Mouse (Mus musculus) heart, adult 2 months (tissue): ENCODE results near the gene Fbxo44.

ENCODE experiments used
- CTCF ChIP-seq: fragments of 200-600 bp; IDR thresholded peaks from 2 replicates; pipeline ENCODE4 v1.8.1; 2022; ENCODE audit warnings: antibody characterized with exemption, mild to moderate bottlenecking, moderate library complexity
- EP300 ChIP-seq: fragments of 200-500 bp; IDR thresholded peaks from 2 replicates; pipeline ENCODE4 v1.6.1; 2011; ENCODE audit warnings: low read depth, low read length, control low read depth; ENCODE audit not compliant: insufficient read depth
- POLR2A ChIP-seq: fragments of 200-500 bp; IDR thresholded peaks from 2 replicates; pipeline ENCODE4 v1.6.1; 2011; ENCODE audit warnings: mild to moderate bottlenecking, low read depth, low read length, control low read depth; ENCODE audit not compliant: insufficient read depth

DNA sequence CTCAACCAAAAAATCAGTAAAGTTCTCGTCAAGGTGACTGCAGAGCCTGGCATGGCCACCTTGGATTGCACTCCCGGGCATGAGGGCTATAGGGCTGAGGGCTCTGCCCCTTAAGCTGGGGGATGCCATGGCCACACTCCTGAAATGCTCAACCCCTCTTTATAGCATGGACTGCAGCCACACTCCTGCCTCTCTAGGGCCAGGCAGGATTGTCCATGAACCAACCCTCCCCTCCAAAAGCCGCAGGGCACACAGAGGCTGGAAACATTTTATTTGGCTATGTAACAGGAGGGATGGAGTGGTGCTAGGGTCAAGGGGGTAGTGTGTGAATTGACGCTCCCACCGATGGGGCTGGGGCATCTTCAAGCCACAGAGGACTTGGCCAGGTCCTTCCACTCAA, 7.7 kb downstream of the Fbxo44 start:
- TF ChIP-seq CTCF (no peak), EP300 (no peak), POLR2A (no peak)
